Mouse (Mus musculus) bone marrow macrophage, adult 2 months (primary cell): ENCODE measurements around the gene Arpc1b.

Experiments used
- CTCF ChIP-seq: IDR thresholded peaks from 2 replicates; pipeline ENCODE4 v1.5.1; 2012; ENCODE audit warnings: low read depth, mild to moderate bottlenecking, low read length, moderate library complexity
- POLR2A ChIP-seq: IDR thresholded peaks from 2 replicates; pipeline ENCODE4 v1.6.1; 2012; ENCODE audit warnings: mild to moderate bottlenecking, low read depth, low read length, borderline replicate concordance

- TF ChIP-seq POLR2A, result no peak
- peak; percentile 80 for TF ChIP-seq CTCF
These were observed 44.3 kb upstream of the Arpc1b start for GRCm38 (mm10) chr5:145069707-145070106.
